Mouse (Mus musculus): ENCODE data around the gene Adap2. TPM values are rescaled to one million over a fixed set of nuclear protein-coding genes. Genes with fewer than 3 reads are reported as not detected.

Adap2 gene
- polyA plus RNA-seq, 1 experiment from 2014 or later: 1.1 TPM

Other genes starting within 250 kb of the Adap2 start
- gene Utp6, start 191.7 kb upstream of the Adap2 start, polyA plus RNA-seq (2016; fragmentation: Nextera tagmentation; extraction: Ambion mirVana): 64.7 and 69.8 TPM in 2 replicates
- 25.2 and 28.0 TPM in 2 replicates for gene Suz12, start 161.0 kb upstream of the Adap2 start, polyA plus RNA-seq (2016; fragmentation: Nextera tagmentation; extraction: Ambion mirVana)
- 51.7 and 52.9 TPM in 2 replicates for gene Crlf3, start 73.1 kb upstream of the Adap2 start, polyA plus RNA-seq (2016; fragmentation: Nextera tagmentation; extraction: Ambion mirVana)
- gene Atad5, start 64.7 kb upstream of the Adap2 start, polyA plus RNA-seq (2016; fragmentation: Nextera tagmentation; extraction: Ambion mirVana): 16.0 and 16.7 TPM in 2 replicates
- 29.1 and 32.2 TPM in 2 replicates for gene Tefm, start 11.9 kb upstream of the Adap2 start, polyA plus RNA-seq (2016; fragmentation: Nextera tagmentation; extraction: Ambion mirVana)
- gene Rnf135, start 29.7 kb downstream of the Adap2 start, polyA plus RNA-seq (2016; fragmentation: Nextera tagmentation; extraction: Ambion mirVana): 7.5 and 8.0 TPM in 2 replicates
- gene Rhot1, start 54.9 kb downstream of the Adap2 start, polyA plus RNA-seq (2016; fragmentation: Nextera tagmentation; extraction: Ambion mirVana): 64.6 and 65.4 TPM in 2 replicates
- gene Rhbdl3, start 146.8 kb downstream of the Adap2 start, polyA plus RNA-seq (2016; fragmentation: Nextera tagmentation; extraction: Ambion mirVana): 6.4 and 7.0 TPM in 2 replicates
- 23.9 and 27.5 TPM in 2 replicates for gene 5730455P16Rik, start 223.9 kb downstream of the Adap2 start, polyA plus RNA-seq (2016; fragmentation: Nextera tagmentation; extraction: Ambion mirVana)
- gene Zfp207, start 229.2 kb downstream of the Adap2 start, polyA plus RNA-seq (2016; fragmentation: Nextera tagmentation; extraction: Ambion mirVana): 264 and 274 TPM in 2 replicates

All from embryonic facial prominence, embryonic 12.5 days (tissue).